Mouse (Mus musculus) neural tube, embryonic 15.5 days (tissue): ENCODE data around the gene Ppp1r3e. TPM values are rescaled to one million over a fixed set of nuclear protein-coding genes. Genes with fewer than 3 reads are reported as not detected.

Source experiments
- ATAC-seq: fragments of 200-750 bp; cut with Nextera tagmentation; 2 replicates; pipeline ENCODE4 v1.8.0; 2017; ENCODE audit warnings: mild to moderate bottlenecking, moderate TSS enrichment, moderate library complexity; ENCODE audit not compliant: low FRiP score
- H3K27ac ChIP-seq: fragments of 300-500 bp; sonication (generic); replicated peaks from 2 replicates; pipeline ENCODE4 v1.5.1; 2015; ENCODE audit warnings: mild to moderate bottlenecking, inconsistent platforms
- H3K27me3 ChIP-seq: fragments of 300-500 bp; sonication (generic); replicated peaks from 2 replicates; pipeline ENCODE4 v1.6.1; 2015; ENCODE audit warnings: inconsistent platforms
- H3K36me3 ChIP-seq: fragments of 300-500 bp; sonication (generic); 2 replicates; pipeline ENCODE4 v1.6.1; 2015; ENCODE audit warnings: inconsistent platforms
- H3K4me1 ChIP-seq: fragments of 300-500 bp; sonication (generic); 2 replicates; pipeline ENCODE4 v1.6.1; 2015; ENCODE audit warnings: inconsistent platforms
- H3K4me2 ChIP-seq: fragments of 300-500 bp; sonication (generic); 2 replicates; pipeline ENCODE4 v1.6.1; 2015; ENCODE audit warnings: inconsistent platforms, mild to moderate bottlenecking, moderate library complexity
- H3K4me3 ChIP-seq: fragments of 300-500 bp; sonication (generic); replicated peaks from 2 replicates; pipeline ENCODE4 v1.5.1; 2015; ENCODE audit warnings: mild to moderate bottlenecking, inconsistent platforms
- H3K9ac ChIP-seq: fragments of 300-500 bp; sonication (generic); replicated peaks from 2 replicates; pipeline ENCODE4 v1.6.1; 2015; ENCODE audit warnings: mild to moderate bottlenecking, inconsistent platforms
- H3K9me3 ChIP-seq: fragments of 300-500 bp; sonication (generic); replicated peaks from 2 replicates; pipeline ENCODE4 v1.6.1; 2016; ENCODE audit warnings: inconsistent platforms
- WGBS: fragments of 180-500 bp; shearing (Covaris S2); methylation state at CpG from one replicate; pipeline ENCODE4 v1.1.7; 2015; ENCODE audit warnings: mixed read lengths; 5-methylcytosine and 5-hydroxymethylcytosine counted together
- polyA plus RNA-seq: library from polyadenylated mRNA; unstranded; fragments of >200 nt; fragmentation: Nextera tagmentation; extraction: Ambion mirVana; gene quantifications from 2 replicates; pipeline ENCODE4 v1.2.1, GENCODE M21; 2015

Ppp1r3e gene
- polyA plus RNA-seq, result 4.0 and 4.1 TPM in 2 replicates

DNA sequence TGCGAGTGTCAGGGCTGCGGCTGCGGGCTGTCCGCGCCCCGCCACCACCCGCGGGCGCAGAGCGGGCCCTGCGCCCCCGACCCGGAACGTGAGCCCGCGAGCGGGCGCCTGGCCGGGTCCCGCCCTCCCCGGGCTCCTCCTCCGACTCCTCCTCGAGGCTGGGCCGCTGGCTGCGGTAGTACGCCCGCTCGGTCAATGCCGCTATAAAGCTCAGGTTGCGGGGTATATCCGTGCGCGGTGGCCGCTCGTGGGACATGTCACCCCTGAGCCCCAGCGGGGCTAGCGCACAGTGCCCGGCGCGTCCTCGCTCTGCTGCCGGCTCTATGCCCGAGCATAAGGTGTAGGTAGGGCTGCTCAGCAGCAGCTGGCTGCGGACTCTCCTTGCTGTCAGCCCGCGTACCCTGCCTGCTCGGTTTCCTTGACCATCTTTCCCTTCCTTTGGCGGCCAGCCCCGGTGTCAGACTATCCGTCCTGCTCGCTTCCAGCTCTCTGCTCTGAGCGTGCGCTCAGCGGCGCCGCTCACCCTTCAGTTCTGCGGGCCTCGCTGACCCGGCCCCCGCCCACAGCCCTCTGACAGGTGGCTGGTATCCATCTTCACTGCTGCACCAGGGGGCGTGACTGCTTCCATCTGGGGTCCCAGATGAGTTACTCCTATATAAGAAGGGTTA lies at the start of gene Ppp1r3e:
TSS of gene Ppp1r3e (minus strand) at position 503 of the 668 bp plus-strand sequence.
- WGBS, result under 1% methylated on average over 58 of the region's 61 CpGs
- Histone ChIP-seq H3K9me3 (no peaks in the 10 kb centered on the region), H3K36me3 (no peaks in the 10 kb centered on the region), H3K4me1 (peaks cover 16% of the 10 kb centered on the region), H3K9ac (peak within 1 kb of the TSS; percentile 84), H3K4me2 (peak within 1 kb of the TSS; percentile 96), H3K27me3 (no peaks in the 10 kb centered on the region; the same call in 1 of the 2 replicates), H3K27ac (peak within 1 kb of the TSS; percentile 95), H3K4me3 (peak within 1 kb of the TSS; percentile 71)
- ATAC-seq, result peak; percentile 83

GRCm38 (mm10) chr14:54926401-54927158 lies 49.2 kb upstream of the Ppp1r3e start:
- WGBS, result under 1% methylated on average over 46 of the region's 58 CpGs
- Histone ChIP-seq H3K27ac (peak overlapping the region; percentile 88), H3K9ac (peak overlapping the region; percentile 68), H3K27me3 (0 out of 2 replicates have a peak, but pooled peaks cover 3% of the 10 kb centered on the region), H3K4me2 (peak overlapping the region; percentile 97), H3K4me1 (peaks cover 49% of the 10 kb centered on the region), H3K36me3 (no peaks in the 10 kb centered on the region), H3K4me3 (peak overlapping the region; percentile 52), H3K9me3 (no peaks in the 10 kb centered on the region; the same call in 1 of the 2 replicates)
- ATAC-seq, result peak; percentile 71

GRCm38 (mm10) chr14:54925349-54926342 lies 48.3 kb upstream of the Ppp1r3e start, which contains the start of gene Efs:
Gene Efs (minus strand): TSS chr14:54926126.
- peaks cover 49% of the 10 kb centered on the region for H3K4me1 ChIP-seq
- under 1% methylated on average over 57 of the region's 57 CpGs for WGBS

DNA sequence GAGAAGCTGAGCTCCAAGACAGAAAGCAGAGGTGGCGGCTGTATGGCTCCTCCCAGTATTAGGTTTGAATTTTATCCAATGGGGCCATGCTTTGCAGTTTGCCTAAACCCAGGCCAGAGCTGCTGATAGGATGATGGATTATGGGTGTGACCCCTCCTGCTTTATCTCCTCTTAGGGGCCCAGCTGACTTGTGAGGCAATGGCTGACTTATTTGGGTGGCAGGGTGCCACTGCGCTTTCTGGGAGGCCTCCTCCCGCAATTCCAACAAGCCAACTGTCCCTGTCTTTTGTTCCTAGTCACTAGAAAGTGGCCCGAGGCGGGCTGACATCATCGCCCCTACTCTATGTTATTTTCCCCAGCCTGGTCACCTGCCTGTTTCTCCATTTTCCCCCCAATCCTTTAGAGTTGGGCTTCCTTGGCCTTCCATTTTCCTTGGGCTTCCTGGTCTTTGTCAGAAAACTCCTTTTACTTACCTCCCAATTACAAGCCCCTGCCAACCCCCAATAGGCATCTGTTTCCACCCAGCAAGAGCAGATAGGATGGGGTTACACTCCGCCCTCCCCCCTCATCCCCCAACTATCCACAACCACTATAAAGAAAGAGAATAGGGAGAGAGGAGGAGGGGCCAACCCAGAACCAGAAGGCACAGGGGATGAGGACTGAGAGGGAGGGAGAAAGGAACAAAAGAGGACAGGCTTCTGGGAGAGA lies 47.4 kb upstream of the Ppp1r3e start:
- Histone ChIP-seq H3K4me2 (peak overlapping the region; percentile 97), H3K9ac (peak overlapping the region; percentile 68), H3K9me3 (no peaks in the 10 kb centered on the region; the same call in 1 of the 2 replicates), H3K36me3 (peaks cover 9% of the 10 kb centered on the region; the same call in 1 of the 2 replicates), H3K27ac (peak overlapping the region; percentile 88), H3K4me1 (peaks cover 45% of the 10 kb centered on the region), H3K27me3 (0 out of 2 replicates have a peak, but pooled peaks cover 3% of the 10 kb centered on the region), H3K4me3 (peak overlapping the region; percentile 52)
- 13% methylated on average over 7 of the region's 7 CpGs for whole genome bisulfite sequencing
- ATAC-seq, result peak; percentile 38

More at GRCm38 (mm10) chr14:54925349-54926342, 48.3 kb upstream of the Ppp1r3e start, which contains the start of gene Efs:
- peak within 1 kb of the TSS; percentile 68 for H3K9ac ChIP-seq
- peak; percentile 45 for ATAC-seq
- H3K27ac ChIP-seq, result peak within 1 kb of the TSS; percentile 88
- peak within 1 kb of the TSS; percentile 97 for H3K4me2 ChIP-seq
- H3K27me3 ChIP-seq, result 0 out of 2 replicates have a peak, but pooled peaks cover 3% of the 10 kb centered on the region
- peaks cover 6% of the 10 kb centered on the region; the same call in 1 of the 2 replicates for H3K36me3 ChIP-seq
- H3K4me3 ChIP-seq, result peak within 1 kb of the TSS; percentile 52
- no peaks in the 10 kb centered on the region; the same call in 1 of the 2 replicates for H3K9me3 ChIP-seq

- H3K27me3 ChIP-seq, result no peaks in the 10 kb centered on the region
- peaks cover 28% of the 10 kb centered on the region for H3K36me3 ChIP-seq
- peaks cover 20% of the 10 kb centered on the region for H3K4me1 ChIP-seq
- no peak overlapping the region for H3K4me3 ChIP-seq
- H3K9me3 ChIP-seq, result no peaks in the 10 kb centered on the region; the same call in 1 of the 2 replicates
- 94% methylated on average over 16 of the region's 16 CpGs for WGBS
- H3K9ac ChIP-seq, result no peak overlapping the region
- H3K4me2 ChIP-seq, result no peak overlapping the region
- no peak for ATAC-seq
- no peak overlapping the region for H3K27ac ChIP-seq
Observed at GRCm38 (mm10) chr14:54920076-54920685, 42.8 kb upstream of the Ppp1r3e start.

- Histone ChIP-seq H3K4me1 (peaks cover 45% of the 10 kb centered on the region), H3K4me3 (peak overlapping the region; percentile 91), H3K27ac (peak overlapping the region; percentile 94), H3K9ac (peak overlapping the region; percentile 100), H3K9me3 (no peaks in the 10 kb centered on the region), H3K27me3 (no peaks in the 10 kb centered on the region), H3K36me3 (peaks cover 12% of the 10 kb centered on the region), H3K4me2 (peak overlapping the region; percentile 93)
- WGBS, result 13% methylated on average over 10 of the region's 10 CpGs
- peak; percentile 25 for ATAC-seq
Observed at GRCm38 (mm10) chr14:54913343-54913742, 36.0 kb upstream of the Ppp1r3e start.

DNA sequence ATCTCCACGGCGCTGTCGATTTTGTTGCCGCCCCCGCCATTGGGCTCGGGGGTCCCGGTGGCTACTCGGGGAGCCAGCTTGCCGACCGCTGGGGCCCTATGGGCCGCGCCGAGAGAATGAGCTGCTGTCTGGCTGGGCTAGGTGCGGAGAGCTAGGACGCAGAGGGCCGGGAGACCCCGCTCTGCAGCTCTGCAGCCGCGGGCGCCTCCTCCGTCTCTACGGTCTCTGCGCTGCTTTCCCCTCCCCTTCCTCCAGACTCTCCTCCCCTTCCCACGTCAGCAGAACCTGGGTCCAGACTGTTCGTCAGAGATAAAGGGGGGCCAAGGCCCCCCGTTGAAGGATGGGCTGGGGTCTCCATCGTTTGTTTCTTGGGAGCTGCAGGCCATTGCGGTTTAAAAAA lies 35.5 kb upstream of the Ppp1r3e start, which contains the start of gene Slc22a17:
TSS of gene Slc22a17 (minus strand) at position 247 of the 400 bp plus-strand sequence.
- peaks cover 15% of the 10 kb centered on the region for H3K36me3 ChIP-seq
- peak within 1 kb of the TSS; percentile 100 for H3K9ac ChIP-seq
- H3K9me3 ChIP-seq, result no peaks in the 10 kb centered on the region
- no peaks in the 10 kb centered on the region for H3K27me3 ChIP-seq
- peak within 1 kb of the TSS; percentile 91 for H3K4me3 ChIP-seq
- H3K27ac ChIP-seq, result peak within 1 kb of the TSS; percentile 94
- H3K4me1 ChIP-seq, result peaks cover 49% of the 10 kb centered on the region
- peak; percentile 96 for ATAC-seq
- WGBS, result under 1% methylated on average over 27 of the region's 28 CpGs
- peak within 1 kb of the TSS; percentile 93 for H3K4me2 ChIP-seq

- ATAC-seq, result peak; percentile 72
- H3K27ac ChIP-seq, result peak overlapping the region; percentile 94
- H3K27me3 ChIP-seq, result no peaks in the 10 kb centered on the region
- no peaks in the 10 kb centered on the region for H3K9me3 ChIP-seq
- H3K36me3 ChIP-seq, result peaks cover 19% of the 10 kb centered on the region
- 2% methylated on average over 65 of the region's 69 CpGs for WGBS
- H3K4me1 ChIP-seq, result peaks cover 55% of the 10 kb centered on the region
- H3K4me2 ChIP-seq, result peak overlapping the region; percentile 93
- H3K4me3 ChIP-seq, result peak overlapping the region; percentile 91
- peak overlapping the region; percentile 100 for H3K9ac ChIP-seq
Observed at GRCm38 (mm10) chr14:54912109-54912850, 34.9 kb upstream of the Ppp1r3e start.

DNA sequence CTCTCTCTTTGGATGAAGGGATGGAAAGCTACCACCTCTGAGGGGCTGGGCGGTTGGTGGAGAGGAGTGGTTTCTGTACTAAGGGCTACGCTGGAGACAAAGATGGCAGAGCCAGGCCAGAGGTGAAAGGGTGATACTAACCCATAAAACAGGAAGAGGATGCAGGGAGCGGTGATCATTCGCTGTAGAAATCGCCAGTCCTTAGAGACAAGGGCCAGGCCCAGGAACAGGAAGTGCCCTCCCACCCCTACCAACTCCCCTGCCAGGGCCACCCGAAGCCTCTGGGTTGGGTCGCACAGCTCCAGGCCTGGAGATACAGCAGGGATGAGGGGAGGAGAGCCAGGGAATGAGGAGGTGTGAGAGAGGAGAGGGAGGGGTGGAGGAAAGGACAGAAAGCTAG lies 31.3 kb upstream of the Ppp1r3e start:
- 84% methylated on average over 7 of the region's 7 CpGs for WGBS

More for the DNA sequence above, 31.3 kb upstream of the Ppp1r3e start:
- no peaks in the 10 kb centered on the region for H3K9me3 ChIP-seq
- no peak overlapping the region for H3K4me2 ChIP-seq
- no peak for ATAC-seq
- peaks cover 53% of the 10 kb centered on the region for H3K4me1 ChIP-seq
- 0 out of 2 replicates have a peak overlapping the region, but pooled peaks have one; percentile 3 for H3K9ac ChIP-seq
- H3K27me3 ChIP-seq, result no peaks in the 10 kb centered on the region
- no peak overlapping the region for H3K27ac ChIP-seq
- peaks cover 31% of the 10 kb centered on the region for H3K36me3 ChIP-seq
- no peak overlapping the region for H3K4me3 ChIP-seq
